Mouse (Mus musculus): Measurements from ENCODE around the gene Son. TPM values are rescaled to one million over a fixed set of nuclear protein-coding genes. Genes with fewer than 3 reads are reported as not detected.
A peak's percentile ranks its signal among the peaks of the same experiment; 100 is the strongest.

The Son gene
- polyA plus RNA-seq, 1 experiment from 2014 or later: 45.4 TPM

DNA sequence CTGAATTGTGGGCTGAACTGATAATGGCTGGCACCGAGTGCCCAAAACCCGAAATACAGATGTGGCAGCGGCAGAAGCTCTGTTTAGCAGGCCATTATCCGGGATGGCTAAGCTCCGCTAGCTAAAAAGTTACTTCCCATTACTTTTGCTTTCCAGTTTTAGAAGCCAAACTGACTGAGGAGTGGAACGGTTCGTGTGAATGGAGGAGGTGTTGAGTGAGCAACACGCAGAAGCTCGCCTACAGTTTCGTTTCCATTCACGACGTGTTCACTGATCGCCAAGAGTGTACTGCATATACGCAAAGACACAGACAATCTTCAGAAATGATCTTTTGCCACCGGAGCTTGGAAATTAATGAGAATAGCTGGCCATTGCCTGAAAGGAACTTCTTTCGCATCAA lies 15.0 kb downstream of the Son start:
- Histone ChIP-seq H3K9ac (replicated peaks) (no peak overlapping the region), H3K36me3 (replicated peaks; ENCODE audit: insufficient read depth, low read length) (peaks cover 96% of the 10 kb centered on the region), H3K4me3 (ENCODE audit: low read depth, low read length) (no peak overlapping the region), H3K9me3 (ENCODE audit: low read length) (peaks cover 4% of the 10 kb centered on the region; the same call in 1 of the 2 replicates), H3K4me1 (ENCODE audit: insufficient read depth) (no peaks in the 10 kb centered on the region), H3K27me3 (ENCODE audit: insufficient read depth, low read length) (no peaks in the 10 kb centered on the region), H3K4me2 (ENCODE audit: low read depth, low read length) (no peak overlapping the region), H3K27ac (ENCODE audit: low read depth) (no peak overlapping the region)
- DNase-seq: no peak
- no peak for ATAC-seq
- WGBS (ENCODE audit: insufficient replicate concordance): 94% methylated on average over 16 of the region's 16 CpGs
- TF ChIP-seq CTCF (IDR thresholded peaks at IDR 0.05; ENCODE audit: low read depth) (no peak), EP300 (IDR thresholded peaks at IDR 0.05; ENCODE audit: low read depth) (no peak)

DNA sequence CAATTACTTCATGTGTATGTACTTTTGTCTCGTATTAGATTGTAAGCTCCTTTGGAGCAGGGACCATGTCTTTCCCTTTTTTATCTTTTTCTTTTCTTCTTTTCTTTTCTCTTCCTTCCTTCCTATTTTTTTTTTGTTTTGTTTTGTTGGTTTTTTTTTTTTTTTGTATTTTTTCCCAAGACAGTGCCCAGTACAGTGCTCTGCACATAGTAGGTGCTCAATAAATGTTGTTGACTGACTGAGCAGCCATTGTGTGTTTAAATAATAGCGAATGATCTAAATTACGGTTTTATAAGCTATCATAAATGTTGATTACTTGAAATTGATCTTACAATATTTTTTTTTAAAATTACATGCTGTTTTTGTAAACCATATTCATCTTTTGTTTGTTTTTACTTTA lies 16.5 kb downstream of the Son start:
- Histone ChIP-seq H3K36me3 (replicated peaks; ENCODE audit: insufficient read depth, low read length) (peaks cover 93% of the 10 kb centered on the region), H3K4me3 (ENCODE audit: low read depth, low read length) (no peak overlapping the region), H3K4me2 (ENCODE audit: low read depth, low read length) (no peak overlapping the region), H3K9ac (replicated peaks) (no peak overlapping the region), H3K27ac (ENCODE audit: low read depth) (no peak overlapping the region), H3K9me3 (ENCODE audit: low read length) (peaks cover 4% of the 10 kb centered on the region; the same call in 1 of the 2 replicates), H3K4me1 (ENCODE audit: insufficient read depth) (no peaks in the 10 kb centered on the region), H3K27me3 (ENCODE audit: insufficient read depth, low read length) (no peaks in the 10 kb centered on the region)
- 92% methylated on average over 3 of the region's 3 CpGs for WGBS (ENCODE audit: insufficient replicate concordance)
- no peak for DNase-seq
- no peak for ATAC-seq
- TF ChIP-seq CTCF (IDR thresholded peaks at IDR 0.05; ENCODE audit: low read depth) (no peak), EP300 (IDR thresholded peaks at IDR 0.05; ENCODE audit: low read depth) (no peak)

DNA sequence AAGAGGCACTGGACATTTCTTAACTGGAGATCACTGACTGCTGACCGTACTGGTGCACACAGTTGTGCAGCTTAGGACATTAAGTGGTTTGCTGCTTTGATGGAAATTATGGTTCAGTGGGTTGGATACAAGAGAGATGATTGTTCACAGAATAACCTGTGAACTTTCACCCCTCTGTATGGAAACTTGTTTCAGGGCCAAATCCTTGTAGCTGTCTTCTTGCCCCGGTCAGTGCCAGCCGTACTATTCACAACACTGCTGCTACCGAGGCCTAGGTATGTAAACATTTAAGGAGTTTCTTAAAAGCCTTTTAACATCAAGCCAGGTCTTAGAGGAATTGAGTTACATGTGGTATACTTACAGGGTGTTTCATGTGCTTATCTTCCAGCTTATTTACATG lies 27.2 kb downstream of the Son start:
- ATAC-seq (no peak), DNase-seq (no peak)
- 75% methylated on average over 4 of the region's 4 CpGs for WGBS (ENCODE audit: insufficient replicate concordance)
- Histone ChIP-seq H3K27me3 (ENCODE audit: insufficient read depth, low read length) (no peaks in the 10 kb centered on the region), H3K9ac (replicated peaks) (no peak overlapping the region), H3K4me2 (ENCODE audit: low read depth, low read length) (no peak overlapping the region), H3K27ac (ENCODE audit: low read depth) (no peak overlapping the region), H3K4me3 (ENCODE audit: low read depth, low read length) (no peak overlapping the region), H3K9me3 (ENCODE audit: low read length) (no peaks in the 10 kb centered on the region), H3K4me1 (ENCODE audit: insufficient read depth) (0 out of 2 replicates have a peak, but pooled peaks cover 2% of the 10 kb centered on the region), H3K36me3 (replicated peaks; ENCODE audit: insufficient read depth, low read length) (peaks cover 89% of the 10 kb centered on the region)
- TF ChIP-seq CTCF (IDR thresholded peaks at IDR 0.05; ENCODE audit: low read depth) (no peak), EP300 (IDR thresholded peaks at IDR 0.05; ENCODE audit: low read depth) (no peak)

- WGBS (ENCODE audit: insufficient replicate concordance): 69% methylated on average over 5 of the region's 5 CpGs
These were observed 31.0 kb downstream of the Son start for GRCm38 (mm10) chr16:91678147-91678911.

GRCm38 (mm10) chr16:91680656-91681055 lies 33.4 kb downstream of the Son start:
- WGBS (ENCODE audit: insufficient replicate concordance): 74% methylated on average over 5 of the region's 5 CpGs
- no peaks in the 10 kb centered on the region for H3K9me3 ChIP-seq (ENCODE audit: low read length)
- DNase-seq: no peak

More at GRCm38 (mm10) chr16:91678147-91678911, 31.0 kb downstream of the Son start:
- no peak for DNase-seq
- no peaks in the 10 kb centered on the region for H3K27me3 ChIP-seq (ENCODE audit: insufficient read depth, low read length)
- no peak overlapping the region for H3K9ac ChIP-seq (replicated peaks)
- peak; percentile 100 for ATAC-seq
- no peaks in the 10 kb centered on the region for H3K9me3 ChIP-seq (ENCODE audit: low read length)
- H3K4me3 ChIP-seq (ENCODE audit: low read depth, low read length): no peak overlapping the region
- no peak overlapping the region for H3K4me2 ChIP-seq (ENCODE audit: low read depth, low read length)
- 0 out of 2 replicates have a peak, but pooled peaks cover 2% of the 10 kb centered on the region for H3K4me1 ChIP-seq (ENCODE audit: insufficient read depth)
- peaks cover 85% of the 10 kb centered on the region for H3K36me3 ChIP-seq (replicated peaks; ENCODE audit: insufficient read depth, low read length)
- TF ChIP-seq CTCF (IDR thresholded peaks at IDR 0.05; ENCODE audit: low read depth) (no peak), EP300 (IDR thresholded peaks at IDR 0.05; ENCODE audit: low read depth) (peak; percentile 54; the same call in 1 of the 2 replicates)
- H3K27ac ChIP-seq (ENCODE audit: low read depth): peak overlapping the region; percentile 51; the same call in 1 of the 2 replicates

DNA sequence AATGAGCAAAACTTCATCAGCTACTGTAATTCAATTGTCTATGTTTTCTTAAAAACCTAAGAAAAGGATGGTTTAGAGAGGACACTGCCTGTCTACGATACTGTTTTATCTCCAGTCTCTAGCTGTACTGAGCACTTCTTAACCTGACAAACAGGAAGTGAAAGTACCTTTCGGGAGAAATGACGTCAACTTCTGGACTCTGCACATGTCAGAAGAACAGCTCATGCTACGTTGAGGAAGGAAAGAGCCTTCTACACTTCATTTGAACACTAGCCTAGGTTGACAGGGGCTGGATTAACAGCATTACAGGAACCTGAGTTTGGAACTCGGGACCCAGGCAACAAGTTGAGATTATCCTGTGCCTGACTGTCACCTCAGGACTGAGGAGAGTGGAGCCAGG lies 38.2 kb downstream of the Son start:
- Histone ChIP-seq H3K4me1 (ENCODE audit: insufficient read depth) (peaks cover 13% of the 10 kb centered on the region), H3K4me3 (ENCODE audit: low read depth, low read length) (no peak overlapping the region), H3K36me3 (replicated peaks; ENCODE audit: insufficient read depth, low read length) (peaks cover 54% of the 10 kb centered on the region), H3K4me2 (ENCODE audit: low read depth, low read length) (peak overlapping the region; percentile 33), H3K27ac (ENCODE audit: low read depth) (no peak overlapping the region), H3K9me3 (ENCODE audit: low read length) (no peaks in the 10 kb centered on the region), H3K27me3 (ENCODE audit: insufficient read depth, low read length) (no peaks in the 10 kb centered on the region), H3K9ac (replicated peaks) (peak overlapping the region; percentile 28)
- DNase-seq (no peak), ATAC-seq (no peak)
- no peak for TF ChIP-seq CTCF (IDR thresholded peaks at IDR 0.05; ENCODE audit: low read depth)
- TF ChIP-seq EP300 (IDR thresholded peaks at IDR 0.05; ENCODE audit: low read depth): no peak
- 45% methylated on average over 5 of the region's 5 CpGs for WGBS (ENCODE audit: insufficient replicate concordance)

More at GRCm38 (mm10) chr16:91680656-91681055, 33.4 kb downstream of the Son start:
- Histone ChIP-seq H3K4me1 (ENCODE audit: insufficient read depth) (0 out of 2 replicates have a peak, but pooled peaks cover 3% of the 10 kb centered on the region), H3K9ac (replicated peaks) (no peak overlapping the region), H3K4me3 (ENCODE audit: low read depth, low read length) (no peak overlapping the region), H3K36me3 (replicated peaks; ENCODE audit: insufficient read depth, low read length) (peaks cover 88% of the 10 kb centered on the region), H3K27ac (ENCODE audit: low read depth) (no peak overlapping the region), H3K4me2 (ENCODE audit: low read depth, low read length) (no peak overlapping the region), H3K27me3 (ENCODE audit: insufficient read depth, low read length) (no peaks in the 10 kb centered on the region)
- no peak for ATAC-seq
- no peak for TF ChIP-seq CTCF (IDR thresholded peaks at IDR 0.05; ENCODE audit: low read depth)
- no peak for TF ChIP-seq EP300 (IDR thresholded peaks at IDR 0.05; ENCODE audit: low read depth)

Data from liver, postnatal 0 days (tissue).